In the genomic region with DNA sequence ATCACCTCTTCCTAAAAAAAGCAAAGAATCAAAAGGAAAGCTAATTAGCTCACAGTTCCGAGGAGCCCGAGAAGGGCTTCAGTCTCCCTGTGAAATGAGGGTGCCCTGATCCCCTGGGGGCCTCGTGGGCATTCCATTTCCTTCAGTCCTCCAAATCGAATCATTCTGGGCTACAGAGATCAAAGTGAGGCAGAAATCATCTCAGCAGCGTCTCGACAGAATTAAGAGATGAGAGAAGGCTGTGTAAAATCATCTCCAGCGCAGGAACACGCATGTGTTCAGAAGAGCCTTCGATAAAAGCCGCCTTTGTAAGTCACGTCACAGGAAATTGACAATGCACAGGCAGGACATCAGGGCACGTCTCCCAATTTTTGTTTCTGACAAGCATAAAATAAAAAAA, we compare ENCODE assay signal across 25 mouse cellular contexts.
"Had no signal": no experiment of that assay in that cellular context is flagged by ENCODE, and none has a peak within 500 bp of the region (broad histone marks: within the 10 kb centered on the region; RNA-seq: fewer than 3 reads in every experiment).

No protein-coding gene starts in this region.

- DNase-seq: gastrocnemius, adult 2 months; gastrocnemius, postnatal 10 days; gastrocnemius, postnatal 25 days; heart, adult 2 months; heart, postnatal 4 days; kidney, adult 18-20 months; kidney, adult 8-10 months; kidney, postnatal 10 days; kidney, postnatal 25 days; kidney, postnatal 4 days had no signal

- H3K9me3 ChIP-seq: heart, embryonic 13.5 days; heart, embryonic 15.5 days; hindbrain, embryonic 10.5 days; hindbrain, embryonic 12.5 days; intestine, embryonic 15.5 days; limb, embryonic 10.5 days; limb, embryonic 12.5 days had no signal

- H3K4me1 ChIP-seq: heart, embryonic 13.5 days; heart, embryonic 15.5 days; hindbrain, embryonic 10.5 days; hindbrain, embryonic 12.5 days; intestine, embryonic 15.5 days; limb, embryonic 10.5 days; limb, embryonic 12.5 days had no signal

- H3K27ac ChIP-seq: gastrocnemius, adult 2 months; heart, adult 2 months; heart, embryonic 13.5 days; heart, embryonic 15.5 days; hindbrain, embryonic 10.5 days; hindbrain, embryonic 12.5 days; hindbrain, embryonic 14.5 days; intestine, embryonic 15.5 days; layer of hippocampus, adult 2 months; left cerebral cortex, adult 2 months; limb, embryonic 10.5 days; limb, embryonic 12.5 days had no signal

- H3K4me3 ChIP-seq: gastrocnemius, adult 2 months; heart, adult 2 months; heart, embryonic 13.5 days; heart, embryonic 15.5 days; hindbrain, embryonic 10.5 days; hindbrain, embryonic 12.5 days; intestine, embryonic 15.5 days; layer of hippocampus, adult 2 months; left cerebral cortex, adult 2 months; limb, embryonic 10.5 days; limb, embryonic 12.5 days had no signal

- H3K4me2 ChIP-seq: heart, embryonic 11.5 days; heart, embryonic 13.5 days; heart, embryonic 15.5 days; hindbrain, embryonic 12.5 days; hindbrain, embryonic 14.5 days; intestine, embryonic 15.5 days; limb, embryonic 12.5 days had no signal

- H3K27me3 ChIP-seq: heart, embryonic 13.5 days; heart, embryonic 15.5 days; hindbrain, embryonic 12.5 days; intestine, embryonic 15.5 days; limb, embryonic 12.5 days had no signal

- H3K36me3 ChIP-seq: heart, embryonic 13.5 days; heart, embryonic 15.5 days; hindbrain, embryonic 10.5 days; hindbrain, embryonic 12.5 days; intestine, embryonic 15.5 days; limb, embryonic 10.5 days; limb, embryonic 12.5 days had no signal

- H3K9ac ChIP-seq: heart, embryonic 13.5 days; heart, embryonic 15.5 days; hindbrain, embryonic 12.5 days; hindbrain, embryonic 14.5 days; intestine, embryonic 15.5 days; limb, embryonic 12.5 days had no signal

- ATAC-seq: forebrain, embryonic 16.5 days; hindbrain, embryonic 16.5 days; inflammation-experienced regulatory T-cells, adult 6 months; intestine, embryonic 15.5 days; intestine, postnatal 0 days had no signal
